Mouse (Mus musculus) v-Abl transformed pro-B cells (cell line): Measurements from ENCODE around the gene Itgb5.

Experiments used
- in situ Hi-C, 2 experiments: fragments of 400-800 bp; cut with MboI; formaldehyde crosslinking; loops; one replicate each; pipeline ENCODE4 v1.15.1; 2025; ENCODE audit not compliant: unreplicated experiment in 2 of 2

The Itgb5 gene

GRCm38 (mm10) chr16:33963509-33963908, 134.0 kb downstream of the Itgb5 start:
- in situ Hi-C loops, result loop anchor here (25.0 kb wide), 2 partner anchors 776 to 926 kb away; partner anchors contain the start of gene Osbpl11 (in 1 of the 2)

- in situ Hi-C loops, result loop anchor here (25.0 kb wide), 2 partner anchors 779 to 929 kb away; partner anchors contain the start of gene Osbpl11 (in 1 of the 2)
These were observed 136.5 kb downstream of the Itgb5 start for GRCm38 (mm10) chr16:33965878-33966537.

- in situ Hi-C loops, result loop anchor here (25.0 kb wide), 2 partner anchors 779 to 929 kb away; partner anchors contain the start of gene Osbpl11 (in 1 of the 2)
These were observed 137.2 kb downstream of the Itgb5 start, which contains the start of gene Umps for GRCm38 (mm10) chr16:33966538-33967282. Gene Umps, minus strand, starts transcription at chr16:33967038.

- in situ Hi-C loops, result loop anchor here (25.0 kb wide), 2 partner anchors 780 to 930 kb away; partner anchors contain the start of gene Osbpl11 (in 1 of the 2)
These were observed 137.8 kb downstream of the Itgb5 start for GRCm38 (mm10) chr16:33967283-33967640.

- in situ Hi-C loops, result loop anchor here in 1 of 2 experiments (10.0 to 25.0 kb wide), 2 partner anchors 235 to 682 kb away; no protein-coding TSS in a partner anchor
These were observed 150.4 kb downstream of the Itgb5 start for GRCm38 (mm10) chr16:33979855-33980254.

- in situ Hi-C loops, result loop anchor here in 1 of 2 experiments (10.0 to 25.0 kb wide), 2 partner anchors 239 to 679 kb away; no protein-coding TSS in a partner anchor
These were observed 154.2 kb downstream of the Itgb5 start for GRCm38 (mm10) chr16:33983712-33984111.

GRCm38 (mm10) chr16:33985372-33985771, 155.9 kb downstream of the Itgb5 start:
- in situ Hi-C loops, result loop anchor here in 1 of 2 experiments (5.0 to 25.0 kb wide), 3 partner anchors 163 to 677 kb away; no protein-coding TSS in a partner anchor

- in situ Hi-C loops, result loop anchor here in 1 of 2 experiments (5.0 to 25.0 kb wide), 3 partner anchors 165 to 675 kb away; no protein-coding TSS in a partner anchor
These were observed 157.5 kb downstream of the Itgb5 start for GRCm38 (mm10) chr16:33986993-33987392.

GRCm38 (mm10) chr16:33988358-33989012, 159.0 kb downstream of the Itgb5 start:
- in situ Hi-C loops, result loop anchor here in 1 of 2 experiments (5.0 to 25.0 kb wide), 3 partner anchors 166 to 674 kb away; no protein-coding TSS in a partner anchor

- in situ Hi-C loops, result loop anchor here in 1 of 2 experiments (5.0 to 25.0 kb wide), 3 partner anchors 167 to 673 kb away; no protein-coding TSS in a partner anchor
These were observed 159.6 kb downstream of the Itgb5 start for GRCm38 (mm10) chr16:33989106-33989505.

GRCm38 (mm10) chr16:33990712-33991111, 161.2 kb downstream of the Itgb5 start:
- in situ Hi-C loops, result loop anchor here (5.0 to 25.0 kb wide), 4 partner anchors 124 to 672 kb away; no protein-coding TSS in a partner anchor

GRCm38 (mm10) chr16:33994321-33994720, 164.9 kb downstream of the Itgb5 start:
- in situ Hi-C loops, result loop anchor here (5.0 to 25.0 kb wide), 4 partner anchors 120 to 668 kb away; no protein-coding TSS in a partner anchor

- in situ Hi-C loops, result loop anchor here (10.0 to 25.0 kb wide), 2 partner anchors 119 to 667 kb away; no protein-coding TSS in a partner anchor
These were observed 166.0 kb downstream of the Itgb5 start for GRCm38 (mm10) chr16:33995496-33995895.

GRCm38 (mm10) chr16:33996030-33996429, 166.6 kb downstream of the Itgb5 start:
- in situ Hi-C loops, result loop anchor here (10.0 to 25.0 kb wide), 2 partner anchors 119 to 666 kb away; no protein-coding TSS in a partner anchor

GRCm38 (mm10) chr16:33998011-33998410, 168.5 kb downstream of the Itgb5 start:
- in situ Hi-C loops, result loop anchor here (10.0 to 25.0 kb wide), 2 partner anchors 117 to 664 kb away; no protein-coding TSS in a partner anchor
